Mouse (Mus musculus) ovary, adult 2 months (tissue): Measurements from ENCODE around the gene Trim69. TPM values are rescaled to one million over a fixed set of nuclear protein-coding genes. Genes with fewer than 3 reads are reported as not detected.

ENCODE experiments used
- polyA plus RNA-seq: library from polyadenylated mRNA; depleted of rRNA; stranded (reverse); fragments of >200 nt; gene quantifications from 2 replicates; pipeline ENCODE4 v1.2.3, GENCODE M21; 2012; rRNA removed

Trim69 gene
- not detected in 2 replicates for polyA plus RNA-seq

DNA sequence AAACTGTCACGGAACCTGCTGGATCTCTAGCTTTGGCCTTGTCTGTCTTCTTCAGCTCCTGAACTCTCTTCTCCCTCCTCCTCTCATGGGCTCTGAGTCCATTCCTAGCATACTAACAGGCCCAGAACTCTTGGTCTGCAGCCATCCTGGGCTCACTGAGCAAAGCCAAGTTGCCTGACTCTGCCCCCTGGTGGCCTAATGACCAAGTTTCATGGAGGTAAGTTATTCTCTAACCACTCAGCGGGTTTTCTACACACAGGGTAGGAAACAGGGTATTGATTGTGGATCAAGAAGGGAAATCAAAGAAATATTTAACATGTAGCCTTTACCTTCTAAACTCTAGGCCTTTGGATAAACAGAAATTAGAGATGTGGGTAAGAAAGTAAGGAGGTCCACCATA is at the start of gene Trim69:
Gene Trim69 (plus strand): TSS at position 21 of the 400 bp plus-strand sequence.

DNA sequence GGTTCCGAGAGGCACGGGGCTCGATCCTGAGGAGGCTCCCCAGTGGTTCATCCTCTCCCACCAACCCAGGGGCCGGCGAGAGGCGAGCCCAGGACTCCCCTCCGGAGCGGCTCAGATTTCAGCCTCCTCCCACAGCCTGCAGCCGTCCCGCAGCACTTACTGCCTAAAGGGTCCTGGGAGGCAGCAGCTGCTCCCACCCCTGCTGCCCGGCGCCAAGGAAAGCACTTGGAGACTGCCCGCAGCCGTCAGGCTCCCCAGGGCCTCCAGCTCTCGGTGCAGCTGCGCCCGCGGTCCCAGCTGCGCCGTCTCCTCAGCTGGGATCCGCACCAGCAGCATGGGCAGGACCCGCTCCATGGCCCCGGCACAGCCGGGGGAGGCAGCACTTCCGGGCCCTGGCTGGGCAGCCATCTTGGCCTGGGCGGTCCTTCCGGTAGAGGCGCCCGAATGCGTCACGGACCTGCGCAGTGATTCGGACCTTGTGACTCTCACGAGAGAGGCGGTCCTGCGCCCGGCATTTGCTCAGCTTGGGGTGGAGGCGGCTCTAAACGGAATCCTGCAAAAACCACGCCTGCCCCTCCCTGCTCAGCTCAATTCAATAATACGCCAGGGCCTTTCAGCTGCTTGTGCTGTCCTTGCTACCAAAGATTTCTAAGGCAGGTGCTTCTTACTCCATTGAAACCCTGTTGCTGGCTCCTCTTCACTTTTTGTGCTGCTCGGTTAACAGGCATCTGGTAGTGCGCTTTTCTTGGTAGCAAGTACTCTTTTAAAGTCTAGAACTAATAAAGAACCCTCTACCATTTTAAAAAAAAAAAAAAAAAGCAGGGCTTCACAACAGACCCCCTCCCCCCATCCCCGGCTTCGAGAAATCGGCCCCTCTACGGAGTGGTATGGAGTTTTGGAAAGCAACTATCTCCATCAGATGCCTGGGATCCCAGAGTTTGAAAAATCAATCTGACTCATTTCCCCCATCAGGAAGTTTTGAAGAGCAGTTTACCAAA is 42.2 kb upstream of the Trim69 start, which contains the start of gene Spg11:
Gene Spg11 (minus strand): TSS at position 426 of the 998 bp plus-strand sequence.

DNA sequence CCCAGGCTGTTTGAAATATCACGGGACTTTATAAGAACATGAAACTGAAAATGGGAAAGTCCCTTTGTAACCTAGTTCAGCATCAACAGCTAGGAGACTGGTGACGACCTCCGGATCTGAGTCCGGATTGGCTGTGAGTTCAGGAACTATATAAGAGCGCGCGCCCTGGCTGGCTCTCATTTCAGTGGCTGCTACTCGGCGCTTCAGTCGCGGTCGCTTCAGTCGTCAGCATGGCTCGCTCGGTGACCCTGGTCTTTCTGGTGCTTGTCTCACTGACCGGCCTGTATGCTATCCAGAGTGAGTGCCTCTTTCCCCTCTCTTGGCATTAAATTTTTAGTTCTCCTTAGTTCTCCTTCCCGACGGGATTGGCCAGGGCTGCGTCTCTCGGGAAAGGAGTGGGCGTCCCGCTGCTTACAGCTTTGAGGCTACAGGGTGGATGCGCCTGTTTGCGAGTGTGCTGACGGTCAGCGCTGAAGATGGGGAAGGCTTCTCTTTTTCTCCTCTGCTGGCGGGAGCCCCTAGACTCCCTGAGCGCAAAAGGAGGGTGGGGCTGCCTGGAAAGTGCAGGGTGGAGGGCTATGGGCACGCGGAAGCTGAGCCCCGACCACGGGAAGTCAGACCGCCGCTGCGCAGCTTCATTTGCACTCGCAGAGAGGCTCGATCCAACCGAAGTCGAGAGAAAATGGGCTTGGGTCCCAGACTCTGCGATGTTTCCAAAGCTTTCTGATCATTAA is 12.8 kb upstream of the Trim69 start, which contains the start of gene B2m:
Gene B2m (plus strand): TSS at position 179 of the 734 bp plus-strand sequence.

DNA sequence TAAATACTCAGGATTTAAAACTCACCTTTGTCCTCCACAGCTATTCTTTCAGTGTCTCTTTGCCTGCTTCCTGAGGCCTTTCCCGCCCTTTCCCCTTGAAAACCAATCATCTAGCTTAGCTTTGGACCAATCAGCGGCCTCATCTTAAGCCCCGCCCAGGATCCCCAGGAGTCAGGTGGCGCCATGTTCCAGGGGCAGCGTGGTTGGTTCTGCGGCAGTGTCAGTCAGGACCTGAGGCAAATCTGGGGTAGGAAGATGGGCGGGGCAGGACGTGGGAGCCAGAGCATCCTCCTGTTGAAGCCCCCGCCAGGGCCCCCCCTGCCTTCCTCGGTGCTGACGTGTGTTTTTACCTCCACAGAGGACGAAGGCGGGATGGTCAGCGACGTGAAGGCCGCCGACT is 25.6 kb downstream of the Trim69 start, which contains the start of the genes Patl2 and Terb2:
Gene Patl2 (minus strand): TSS at position 84 of the 400 bp plus-strand sequence.
Gene Terb2 (plus strand): TSS at position 167 of the 400 bp plus-strand sequence.

Other genes with a start within 250 kb of the Trim69 start
- gene Ctdspl2, start 204.7 kb upstream of the Trim69 start, polyA plus RNA-seq, result 4.5 and 5.6 TPM in 2 replicates
- gene Mageb3, start 204.6 kb upstream of the Trim69 start, polyA plus RNA-seq, result not detected in 2 replicates
- 5.6 and 7.1 TPM in 2 replicates for gene Eif3j1, start 132.2 kb upstream of the Trim69 start, polyA plus RNA-seq
- 9.5 and 11.8 TPM in 2 replicates for gene Spg11, start 42.3 kb upstream of the Trim69 start, polyA plus RNA-seq
- 290 and 301 TPM in 2 replicates for gene B2m, start 13.0 kb upstream of the Trim69 start, polyA plus RNA-seq
- gene Patl2, start 25.5 kb downstream of the Trim69 start, polyA plus RNA-seq, result 1.7 and 2.3 TPM in 2 replicates
- not detected in 2 replicates for gene Terb2, start 25.6 kb downstream of the Trim69 start, polyA plus RNA-seq
- 8.9 and 11.9 TPM in 2 replicates for gene Sord, start 74.0 kb downstream of the Trim69 start, polyA plus RNA-seq
- gene Duox2, start 137.7 kb downstream of the Trim69 start, polyA plus RNA-seq, result 1.3 and 1.8 TPM in 2 replicates
- gene Duoxa2, start 138.2 kb downstream of the Trim69 start, polyA plus RNA-seq, result 2.7 and 3.2 TPM in 2 replicates
- 0.73 and 1.3 TPM in 2 replicates for gene Duoxa1, start 153.0 kb downstream of the Trim69 start, polyA plus RNA-seq
- gene Duox1, start 155.0 kb downstream of the Trim69 start, polyA plus RNA-seq, result 0.18 and 0.28 TPM in 2 replicates
- gene Shf, start 208.5 kb downstream of the Trim69 start, polyA plus RNA-seq, result 20.1 and 24.0 TPM in 2 replicates